Mouse (Mus musculus) neutrophil, adult 5-6 weeks (primary cell): ENCODE results near the gene Rtn4r. TPM values are rescaled to one million over a fixed set of nuclear protein-coding genes. Genes with fewer than 3 reads are reported as not detected.
"Not testable (repeated sequence)": the region's sequence is repeated elsewhere in the genome, so short reads cannot be mapped to it uniquely, and the experiment has no call there.

Experiments
- ATAC-seq: fragments of 151-379, 151-347 bp; 2 replicates; pipeline ENCODE4 v1.8.0; 2017; ENCODE audit warnings: mild to moderate bottlenecking, moderate TSS enrichment; ENCODE audit not compliant: insufficient number of reproducible peaks, poor library complexity, low FRiP score, severe bottlenecking; ENCODE audit errors: extremely low read depth
- total RNA-seq: library from RNA; stranded (forward); fragments of 200-1000 nt; gene quantifications from 2 replicates; pipeline ENCODE4 v1.2.3, GENCODE M21; 2017

The Rtn4r gene
- total RNA-seq, 1 experiment from 2014 or later, result not detected

GRCm38 (mm10) chr16:18176758-18177157 lies 49.3 kb downstream of the Rtn4r start:
- no peak for ATAC-seq

DNA sequence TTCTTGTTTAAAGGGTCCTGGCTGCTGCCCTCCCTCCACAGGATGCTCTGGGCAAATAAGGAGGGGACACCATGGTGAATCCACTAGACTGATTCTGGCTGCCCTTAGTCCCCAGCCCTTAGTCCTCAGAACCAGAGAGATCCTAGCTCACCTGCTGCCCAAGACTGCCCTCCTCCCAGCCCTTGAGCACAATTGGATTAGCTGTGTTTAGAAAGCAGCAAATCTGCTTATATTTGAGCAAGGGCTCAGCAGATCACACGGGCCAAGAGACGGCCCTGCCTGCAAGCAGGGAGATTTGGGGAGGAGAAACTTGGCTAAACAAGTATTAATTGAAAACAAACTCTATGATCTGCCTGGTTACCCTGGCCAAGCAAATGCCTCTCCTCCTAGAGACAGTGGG lies 52.1 kb downstream of the Rtn4r start:
- no peak for ATAC-seq

DNA sequence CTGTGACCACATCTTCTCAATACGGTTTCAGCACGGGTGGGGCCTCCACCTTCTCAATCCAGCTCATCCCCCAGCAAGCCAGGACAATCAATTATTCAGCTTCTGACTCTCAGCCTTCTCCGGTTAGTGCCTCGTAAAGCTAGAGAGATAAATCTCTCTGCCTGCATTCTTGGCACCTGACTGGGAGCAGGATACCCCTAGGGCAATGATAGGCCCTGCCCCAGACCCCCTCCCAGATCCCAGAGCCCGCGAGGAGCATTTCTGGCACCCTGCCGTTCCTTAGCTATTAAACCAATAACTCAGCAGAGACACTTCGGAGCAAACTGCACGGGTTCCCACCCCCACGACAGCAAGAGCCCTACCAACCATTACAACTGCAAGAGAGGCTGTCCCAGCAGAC lies 54.0 kb downstream of the Rtn4r start:
- no peak for ATAC-seq

DNA sequence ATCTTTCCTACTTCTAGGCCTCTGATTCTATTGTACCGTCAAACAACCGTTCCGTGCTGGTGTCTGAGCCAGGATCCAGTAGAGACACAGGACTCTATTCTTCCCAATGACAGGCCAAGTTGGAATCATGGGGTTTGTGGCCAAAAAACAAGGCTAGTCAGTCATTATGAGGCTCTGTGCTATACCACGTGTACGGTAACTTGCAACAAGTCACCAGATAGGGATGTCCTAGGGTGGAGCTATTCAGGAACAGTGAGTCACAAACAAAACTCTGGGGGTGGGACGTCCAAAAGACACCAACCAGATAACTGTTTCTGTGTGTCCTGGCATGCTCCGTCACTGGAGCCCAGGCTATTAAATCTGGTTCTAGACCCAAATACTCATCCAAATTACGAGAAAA lies 55.3 kb downstream of the Rtn4r start:
- no peak for ATAC-seq

GRCm38 (mm10) chr16:18185715-18186449 lies 58.4 kb downstream of the Rtn4r start:
- ATAC-seq, result no peak

DNA sequence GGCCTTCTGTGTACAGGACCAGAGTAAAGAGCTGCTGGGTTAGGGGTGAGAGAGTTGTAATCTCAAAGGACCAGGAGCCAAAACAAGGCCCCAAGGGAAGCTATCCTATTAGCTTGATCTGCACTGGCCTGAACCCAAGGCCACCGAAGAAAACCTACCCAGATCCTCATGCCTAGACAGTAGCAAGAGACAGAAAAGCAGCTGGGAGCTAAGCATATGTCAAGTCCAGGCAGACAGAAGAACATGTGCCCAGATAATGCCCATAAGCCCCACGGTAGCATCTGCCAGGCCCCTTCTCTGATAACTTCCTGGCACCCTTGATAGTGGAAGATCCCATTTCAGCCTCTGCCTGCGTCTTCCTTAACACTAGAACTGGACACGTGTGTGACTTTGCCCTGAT lies 59.4 kb downstream of the Rtn4r start:
- no peak for ATAC-seq

DNA sequence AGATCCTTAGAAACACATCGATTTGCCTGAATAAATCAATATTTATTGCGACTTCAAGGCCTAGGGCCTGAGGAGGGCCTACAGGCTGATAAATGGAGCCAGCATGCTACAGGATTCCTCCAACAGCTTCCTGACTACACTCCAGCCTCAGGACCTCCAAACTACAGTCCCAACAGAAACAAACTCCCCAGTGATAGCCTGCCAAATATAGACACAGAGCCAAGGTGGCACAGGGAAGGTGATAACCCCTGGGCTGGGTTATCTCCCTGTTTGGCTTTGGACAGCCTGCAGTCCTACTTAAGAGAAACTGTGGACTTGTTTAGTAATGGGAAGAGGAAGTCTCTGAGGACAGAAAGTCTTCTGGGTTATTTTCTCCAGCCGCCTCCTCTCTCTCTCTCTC lies 59.8 kb downstream of the Rtn4r start:
- ATAC-seq, result no peak

- no peak for ATAC-seq
These were observed 63.6 kb downstream of the Rtn4r start for GRCm38 (mm10) chr16:18191006-18191405.

GRCm38 (mm10) chr16:18194208-18194985 lies 67.0 kb downstream of the Rtn4r start:
- no peak for ATAC-seq

DNA sequence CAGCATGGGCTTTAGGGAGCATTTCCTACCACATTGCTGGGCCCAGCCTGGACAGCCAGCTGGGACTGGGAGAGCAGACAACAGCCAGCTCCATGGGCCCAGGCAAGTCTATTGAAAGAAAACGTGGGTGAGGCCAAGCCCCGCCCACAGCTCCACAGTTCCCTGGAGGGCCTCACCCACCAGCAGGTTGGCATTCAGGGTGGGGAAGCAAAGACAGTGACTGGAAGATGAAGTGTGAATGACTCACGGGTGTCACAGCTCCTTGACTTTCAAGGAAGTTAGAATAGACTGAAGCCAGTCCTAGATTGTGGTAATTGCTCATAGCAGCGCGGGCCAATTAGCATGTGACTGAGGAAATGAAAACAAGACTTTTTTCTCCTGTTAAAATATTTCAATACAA lies 67.6 kb downstream of the Rtn4r start:
- no peak for ATAC-seq

DNA sequence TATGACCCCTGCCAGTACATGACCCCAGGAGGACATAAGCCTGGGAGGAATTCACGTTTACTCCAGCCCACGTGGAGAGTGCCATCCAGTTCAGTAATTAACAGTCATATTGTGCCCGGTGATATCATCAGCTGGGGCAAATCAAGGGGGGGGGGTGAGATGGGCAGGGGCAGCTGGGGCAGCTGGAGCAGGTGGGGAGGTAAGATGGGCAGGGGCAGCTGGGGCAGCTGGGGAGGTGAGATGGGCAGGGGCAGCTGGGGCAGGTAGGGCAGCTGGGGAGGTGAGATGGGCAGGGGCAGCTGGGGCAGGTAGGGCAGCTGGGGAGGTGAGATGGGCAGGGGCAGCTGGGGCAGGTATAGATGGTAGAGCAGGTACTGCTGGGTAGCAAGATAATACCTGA lies 68.1 kb downstream of the Rtn4r start:
- not testable (repeated sequence) for ATAC-seq

- ATAC-seq, result no peak
These were observed 70.4 kb downstream of the Rtn4r start for GRCm38 (mm10) chr16:18197881-18198280.

- ATAC-seq, result no peak
These were observed 71.1 kb downstream of the Rtn4r start for GRCm38 (mm10) chr16:18198365-18199098.

DNA sequence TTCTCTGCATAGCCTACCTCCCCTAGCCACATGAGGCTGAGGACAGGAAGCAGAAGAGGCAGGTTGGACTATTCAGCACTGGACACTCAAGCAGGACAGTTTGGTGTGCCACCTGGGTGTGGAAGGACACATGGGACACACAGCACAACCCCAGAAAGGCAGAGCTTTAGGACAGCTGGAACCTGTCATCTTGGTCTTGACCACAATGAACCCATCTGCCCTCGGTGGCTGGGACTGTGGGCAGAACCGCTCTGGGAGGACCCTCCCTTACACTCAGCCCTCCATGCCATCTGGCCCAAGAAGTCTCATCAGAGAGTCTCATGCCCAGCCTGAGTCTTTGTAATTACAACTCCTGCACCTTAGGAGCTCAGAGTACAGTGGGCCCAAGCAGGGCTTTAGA lies 72.6 kb downstream of the Rtn4r start:
- no peak for ATAC-seq

DNA sequence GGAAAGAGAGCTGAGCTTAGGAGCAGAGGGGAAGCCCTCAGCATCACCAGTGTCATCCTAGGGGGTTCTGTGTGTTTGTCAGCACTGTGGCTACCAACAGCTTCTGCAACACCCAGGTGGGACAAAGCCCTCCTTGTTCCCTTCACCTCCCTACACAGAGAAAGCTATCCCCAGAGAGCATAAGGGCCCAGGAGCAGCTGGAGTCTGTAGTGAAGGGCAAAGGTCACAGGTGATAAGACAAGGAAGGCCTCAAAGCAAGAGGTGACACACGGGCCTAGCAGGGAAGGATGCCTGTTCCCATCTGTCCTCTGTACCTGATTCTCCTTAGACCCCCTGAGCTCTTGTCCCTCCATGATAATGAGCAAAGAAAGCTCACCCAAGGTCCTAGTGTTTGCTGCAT lies 74.2 kb downstream of the Rtn4r start:
- ATAC-seq, result no peak

Other genes starting within 250 kb of the Rtn4r start
- 2.8 and 3.9 TPM in 2 replicates for gene Gm20518, start 236.0 kb upstream of the Rtn4r start, total RNA-seq
- not detected in 2 replicates for gene Tssk1, start 233.4 kb upstream of the Rtn4r start, total RNA-seq
- 40.7 and 57.5 TPM in 2 replicates for gene Dgcr2, start 229.1 kb upstream of the Rtn4r start, total RNA-seq
- not detected in 2 replicates for gene Tssk2, start 229.0 kb upstream of the Rtn4r start, total RNA-seq
- gene Ess2, start 216.3 kb upstream of the Rtn4r start, total RNA-seq, result 39.7 and 52.4 TPM in 2 replicates
- not detected in 2 replicates for gene Gsc2, start 212.6 kb upstream of the Rtn4r start, total RNA-seq
- gene Slc25a1, start 199.4 kb upstream of the Rtn4r start, total RNA-seq, result 18.0 and 20.4 TPM in 2 replicates
- gene Vpreb2, start 147.2 kb upstream of the Rtn4r start, total RNA-seq, result not detected in 2 replicates
- gene Dgcr6, start 74.8 kb upstream of the Rtn4r start, total RNA-seq, result 5.1 and 5.2 TPM in 2 replicates
- gene Prodh, start 37.4 kb upstream of the Rtn4r start, total RNA-seq, result 0.98 and 3.8 TPM in 2 replicates
- not detected in 2 replicates for gene Ccdc188, start 90.2 kb downstream of the Rtn4r start, total RNA-seq
- 9.3 and 14.0 TPM in 2 replicates for gene Zdhhc8, start 107.5 kb downstream of the Rtn4r start, total RNA-seq
- gene Trmt2a, start 121.0 kb downstream of the Rtn4r start, total RNA-seq, result 113 and 131 TPM in 2 replicates
- 56.7 and 62.2 TPM in 2 replicates for gene Ranbp1, start 121.1 kb downstream of the Rtn4r start, total RNA-seq
- not detected in 2 replicates for gene Gm49776, start 130.7 kb downstream of the Rtn4r start, total RNA-seq
- 47.6 and 72.4 TPM in 2 replicates for gene Dgcr8, start 161.6 kb downstream of the Rtn4r start, total RNA-seq
- gene Tango2, start 220.5 kb downstream of the Rtn4r start, total RNA-seq, result 23.8 and 30.3 TPM in 2 replicates
- gene Arvcf, start 220.5 kb downstream of the Rtn4r start, total RNA-seq, result 3.9 and 4.7 TPM in 2 replicates